Mouse (Mus musculus): ENCODE measurements around the gene Adam12.

The Adam12 gene

GRCm38 (mm10) chr7:134149351-134149750 lies 82.6 kb downstream of the Adam12 start:
- DNase-seq = no peak

GRCm38 (mm10) chr7:134147561-134147960 lies 84.4 kb downstream of the Adam12 start:
- DNase-seq = no peak

GRCm38 (mm10) chr7:134146821-134147220 lies 85.1 kb downstream of the Adam12 start:
- no peak for DNase-seq

- DNase-seq = no peak
Observed at GRCm38 (mm10) chr7:134144111-134144510, 87.8 kb downstream of the Adam12 start.

- peak; percentile 7 for DNase-seq
Observed at GRCm38 (mm10) chr7:134139291-134139949, 92.5 kb downstream of the Adam12 start.

GRCm38 (mm10) chr7:134132323-134132722 lies 99.6 kb downstream of the Adam12 start:
- no peak for DNase-seq

- DNase-seq = no peak
Observed at GRCm38 (mm10) chr7:134128087-134128522, 103.8 kb downstream of the Adam12 start.

GRCm38 (mm10) chr7:134121397-134121796 lies 110.5 kb downstream of the Adam12 start:
- no peak for DNase-seq

- DNase-seq = no peak
Observed at GRCm38 (mm10) chr7:134115438-134115837, 116.5 kb downstream of the Adam12 start.

- no peak for DNase-seq
Observed at GRCm38 (mm10) chr7:134114311-134115188, 117.4 kb downstream of the Adam12 start.

- DNase-seq = no peak
Observed at GRCm38 (mm10) chr7:134113829-134114228, 118.1 kb downstream of the Adam12 start.

- no peak for DNase-seq
Observed at GRCm38 (mm10) chr7:134110116-134110515, 121.8 kb downstream of the Adam12 start.

- DNase-seq = no peak
Observed at GRCm38 (mm10) chr7:134107849-134108248, 124.1 kb downstream of the Adam12 start.

GRCm38 (mm10) chr7:134099010-134099409 lies 132.9 kb downstream of the Adam12 start:
- DNase-seq = no peak

GRCm38 (mm10) chr7:134097861-134098260 lies 134.1 kb downstream of the Adam12 start:
- DNase-seq = no peak

GRCm38 (mm10) chr7:134093871-134094270 lies 138.1 kb downstream of the Adam12 start:
- DNase-seq = no peak

- DNase-seq = peak; percentile 24
Observed at GRCm38 (mm10) chr7:134090764-134091163, 141.2 kb downstream of the Adam12 start.

GRCm38 (mm10) chr7:134090256-134090655 lies 141.7 kb downstream of the Adam12 start:
- no peak for DNase-seq

GRCm38 (mm10) chr7:134088548-134089347 lies 143.2 kb downstream of the Adam12 start:
- no peak for DNase-seq

GRCm38 (mm10) chr7:134085396-134085795 lies 146.6 kb downstream of the Adam12 start:
- no peak for DNase-seq

GRCm38 (mm10) chr7:134084926-134085325 lies 147.0 kb downstream of the Adam12 start:
- no peak for DNase-seq

GRCm38 (mm10) chr7:134081307-134082072 lies 150.5 kb downstream of the Adam12 start:
- no peak for DNase-seq
